Mouse (Mus musculus) cortical plate, adult 2 months (tissue): Measurements from ENCODE around the gene Esm1. TPM values are rescaled to one million over a fixed set of nuclear protein-coding genes. Genes with fewer than 3 reads are reported as not detected.

Source experiments
- H3K27ac ChIP-seq: fragments of 200-500 bp; 2 replicates; pipeline ENCODE4 v1.5.1; 2012; ENCODE audit warnings: low read length, control low read depth, inconsistent platforms; ENCODE audit not compliant: insufficient read depth
- H3K4me1 ChIP-seq: fragments of 200-500 bp; 2 replicates; pipeline ENCODE4 v1.6.1; 2011; ENCODE audit warnings: low read length; ENCODE audit not compliant: control insufficient read depth, insufficient read depth
- H3K4me3 ChIP-seq: fragments of 200-500 bp; 2 replicates; pipeline ENCODE4 v1.5.1; 2011; ENCODE audit warnings: mild to moderate bottlenecking, low read length, control low read depth; ENCODE audit not compliant: insufficient read depth
- CTCF ChIP-seq: fragments of 200-500 bp; IDR thresholded peaks from 2 replicates; pipeline ENCODE4 v1.5.1; 2011; ENCODE audit warnings: mild to moderate bottlenecking, control low read depth, low read length; ENCODE audit not compliant: insufficient read depth; ENCODE audit errors: extremely low read depth
- POLR2A ChIP-seq: fragments of 200-500 bp; IDR thresholded peaks from 2 replicates; pipeline ENCODE4 v1.6.1; 2011; ENCODE audit warnings: mild to moderate bottlenecking, low read length, control low read depth; ENCODE audit not compliant: insufficient read depth; ENCODE audit errors: extremely low read depth
- polyA plus RNA-seq: library from polyadenylated mRNA; depleted of rRNA; stranded (reverse); fragments of >200 nt; gene quantifications from 2 replicates; pipeline ENCODE4 v1.2.3, GENCODE M21; 2012

Gene Esm1
- polyA plus RNA-seq, 1 experiment, result 0.17 TPM

DNA sequence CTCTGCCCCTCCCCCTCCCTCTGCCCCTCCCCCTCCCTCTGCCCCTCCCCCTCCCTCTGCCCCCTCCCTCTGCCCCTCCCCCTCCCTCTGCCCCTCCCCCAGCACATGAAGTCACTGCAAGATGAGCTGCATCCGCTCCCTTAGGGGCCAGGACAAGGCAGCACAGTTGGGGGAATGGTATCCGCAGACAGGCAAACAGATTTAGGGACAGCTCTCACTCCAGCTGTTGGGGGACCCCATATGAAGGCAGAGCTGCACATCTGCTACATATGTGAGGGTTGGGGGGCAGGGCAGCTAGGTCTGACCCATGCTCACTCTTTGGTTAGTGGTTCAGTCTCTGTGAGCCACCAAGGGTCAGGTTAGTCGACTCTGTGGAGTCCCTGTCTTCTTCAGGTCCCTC, 10.1 kb upstream of the Esm1 start:
- no peaks in the 10 kb centered on the region for H3K4me1 ChIP-seq
- H3K27ac ChIP-seq, result no peak overlapping the region
- no peak for TF ChIP-seq POLR2A
- no peak for TF ChIP-seq CTCF
- H3K4me3 ChIP-seq, result no peak overlapping the region

DNA sequence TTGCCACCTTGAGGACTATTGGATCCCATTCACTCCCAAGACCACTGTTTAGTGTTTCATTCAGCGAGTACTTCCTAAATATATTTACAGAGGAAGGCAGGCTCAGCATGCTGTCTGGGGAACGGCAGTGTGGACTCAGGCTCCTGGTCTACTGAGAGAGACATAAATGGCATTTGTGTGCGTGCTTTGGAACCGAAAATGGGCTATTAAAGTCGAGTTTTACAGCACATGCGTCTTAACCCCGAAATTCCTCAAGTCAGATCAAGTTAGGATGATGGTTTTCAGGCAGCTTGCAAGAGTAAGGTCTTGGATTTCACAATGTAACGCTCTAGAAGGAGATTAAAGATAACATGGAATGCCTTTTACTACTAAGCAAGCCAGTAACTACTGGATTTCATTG, 8.7 kb upstream of the Esm1 start:
- TF ChIP-seq CTCF, result no peak

DNA sequence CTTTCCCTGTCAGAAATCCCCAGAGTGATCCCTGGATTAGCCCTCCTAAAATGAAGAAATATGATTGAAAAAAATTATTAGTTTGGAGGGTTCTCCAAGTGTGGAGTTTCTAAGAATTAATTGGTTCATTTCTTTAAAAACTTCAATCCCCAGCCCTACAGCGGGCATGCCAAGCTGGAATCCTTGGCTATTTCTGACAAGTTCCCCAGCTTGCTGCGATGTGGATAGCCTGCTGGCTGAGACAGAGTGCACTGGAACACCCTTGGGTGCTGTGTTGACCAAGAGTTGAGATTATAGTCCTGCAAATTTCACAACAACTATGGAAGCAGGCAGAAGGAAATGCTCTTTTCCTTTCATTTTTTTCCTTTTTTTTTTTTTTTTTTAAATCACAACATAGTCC, 7.8 kb upstream of the Esm1 start:
- H3K27ac ChIP-seq, result no peak overlapping the region
- no peaks in the 10 kb centered on the region for H3K4me1 ChIP-seq
- no peak for TF ChIP-seq POLR2A
- no peak overlapping the region for H3K4me3 ChIP-seq

More for the DNA sequence above, 8.7 kb upstream of the Esm1 start:
- Histone ChIP-seq H3K27ac (no peak overlapping the region), H3K4me3 (no peak overlapping the region), H3K4me1 (no peaks in the 10 kb centered on the region)

DNA sequence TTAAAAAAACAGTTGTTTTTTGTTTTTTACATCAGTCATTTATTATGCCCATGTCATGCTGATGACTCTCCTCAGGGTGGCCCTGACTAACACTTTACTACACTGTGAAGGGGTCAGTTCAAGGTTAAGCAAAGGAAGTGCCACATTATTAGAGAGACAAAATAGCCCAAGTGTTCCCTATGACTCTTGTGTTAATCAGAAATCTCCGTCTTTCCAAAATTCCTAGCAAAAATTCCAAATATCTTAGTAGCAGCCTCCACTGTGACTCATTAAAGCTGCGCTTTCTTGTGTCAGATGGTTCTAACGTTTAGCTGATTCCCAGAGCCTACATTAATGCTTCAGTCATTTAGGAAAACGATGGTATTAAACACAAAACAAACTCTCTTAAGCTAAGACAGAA, 7.3 kb upstream of the Esm1 start:
- Histone ChIP-seq H3K4me1 (no peaks in the 10 kb centered on the region), H3K27ac (no peak overlapping the region), H3K4me3 (no peak overlapping the region)
- no peak for TF ChIP-seq POLR2A
- no peak for TF ChIP-seq CTCF

DNA sequence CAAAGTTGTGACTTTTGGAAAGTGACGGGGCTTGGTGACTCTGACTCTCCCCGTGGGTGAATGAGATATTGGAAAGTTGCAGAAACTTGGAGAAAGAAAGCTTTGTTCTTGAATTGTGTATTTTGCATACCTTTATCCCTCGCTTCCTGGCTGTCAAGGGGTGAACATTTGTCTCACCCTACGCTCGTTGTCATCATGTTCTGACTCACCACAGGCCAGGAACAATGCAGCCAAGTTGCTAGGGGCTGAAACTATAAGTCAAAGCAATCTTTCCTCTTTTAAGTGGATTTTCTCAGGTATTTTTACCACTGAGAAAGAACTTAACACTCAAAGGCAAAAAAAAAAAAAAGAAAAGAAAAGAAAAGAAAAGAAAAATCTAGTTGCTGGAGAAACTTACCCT, 6.3 kb upstream of the Esm1 start:
- H3K27ac ChIP-seq, result no peak overlapping the region
- no peak overlapping the region for H3K4me3 ChIP-seq
- TF ChIP-seq POLR2A (no peak), CTCF (no peak)
- H3K4me1 ChIP-seq, result no peaks in the 10 kb centered on the region

DNA sequence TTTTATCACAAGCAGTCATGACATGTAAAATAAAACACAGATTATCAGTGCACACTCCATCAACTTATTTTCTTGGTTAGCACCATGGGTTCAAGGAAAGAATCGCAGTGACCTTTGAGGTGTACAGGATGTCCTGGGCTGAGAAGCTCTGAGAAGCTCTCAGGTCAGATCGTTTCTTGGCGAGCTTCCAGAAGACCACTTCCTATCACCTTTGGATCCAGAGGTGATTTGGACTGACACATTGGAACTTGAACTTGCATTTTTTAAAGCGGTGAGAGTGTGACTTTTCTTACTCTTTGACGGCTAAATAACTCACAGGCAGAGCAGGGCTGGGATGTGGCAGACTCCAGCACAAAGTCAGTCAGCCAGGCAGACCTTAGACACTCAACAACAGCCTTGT, 4.1 kb upstream of the Esm1 start:
- H3K4me1 ChIP-seq, result no peaks in the 10 kb centered on the region
- TF ChIP-seq POLR2A, result no peak
- no peak for TF ChIP-seq CTCF
- H3K4me3 ChIP-seq, result no peak overlapping the region
- H3K27ac ChIP-seq, result no peak overlapping the region

DNA sequence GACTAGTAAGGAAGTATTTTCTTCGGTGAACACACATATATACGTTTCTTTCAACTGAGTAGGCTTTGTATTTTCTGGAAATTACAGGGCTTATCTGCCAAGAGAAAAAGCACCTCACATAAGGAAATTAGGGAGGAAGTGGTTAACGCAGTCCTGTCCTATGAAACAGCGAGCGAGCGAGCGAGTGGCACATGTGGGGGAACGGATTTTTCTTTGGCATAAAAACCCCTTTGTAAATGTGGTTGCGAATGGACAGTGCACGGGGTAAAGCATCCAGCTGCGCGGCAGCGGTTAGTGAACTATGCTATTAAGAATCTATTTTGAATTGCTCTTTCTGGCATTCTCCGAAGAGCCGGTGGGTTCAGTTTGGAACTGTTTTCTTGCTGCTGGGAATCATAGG, 1.9 kb downstream of the Esm1 start:
- no peaks in the 10 kb centered on the region for H3K4me1 ChIP-seq
- no peak overlapping the region for H3K4me3 ChIP-seq
- TF ChIP-seq POLR2A (no peak), CTCF (no peak)
- H3K27ac ChIP-seq, result no peak overlapping the region

DNA sequence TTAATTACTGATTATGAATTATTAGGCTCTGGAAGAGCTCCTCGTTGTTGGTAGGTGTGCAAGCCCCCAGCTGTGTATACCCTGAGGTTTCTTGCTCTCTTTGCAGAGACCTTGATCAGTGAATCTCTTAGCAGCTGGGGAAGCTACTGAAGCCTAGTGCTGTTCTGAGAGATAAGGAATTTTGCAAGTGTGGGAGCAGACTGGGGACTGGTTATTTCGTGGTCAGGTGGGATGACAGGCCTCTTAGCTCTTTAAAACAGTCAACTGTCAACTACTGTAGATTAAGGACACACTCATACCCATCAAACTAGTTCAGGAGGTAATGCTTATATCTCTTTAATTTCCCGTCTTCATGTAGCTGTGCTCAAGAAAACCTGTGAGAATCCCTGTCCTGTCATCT, 2.9 kb downstream of the Esm1 start:
- no peaks in the 10 kb centered on the region for H3K4me1 ChIP-seq
- no peak overlapping the region for H3K27ac ChIP-seq
- no peak for TF ChIP-seq POLR2A
- TF ChIP-seq CTCF, result no peak
- no peak overlapping the region for H3K4me3 ChIP-seq

DNA sequence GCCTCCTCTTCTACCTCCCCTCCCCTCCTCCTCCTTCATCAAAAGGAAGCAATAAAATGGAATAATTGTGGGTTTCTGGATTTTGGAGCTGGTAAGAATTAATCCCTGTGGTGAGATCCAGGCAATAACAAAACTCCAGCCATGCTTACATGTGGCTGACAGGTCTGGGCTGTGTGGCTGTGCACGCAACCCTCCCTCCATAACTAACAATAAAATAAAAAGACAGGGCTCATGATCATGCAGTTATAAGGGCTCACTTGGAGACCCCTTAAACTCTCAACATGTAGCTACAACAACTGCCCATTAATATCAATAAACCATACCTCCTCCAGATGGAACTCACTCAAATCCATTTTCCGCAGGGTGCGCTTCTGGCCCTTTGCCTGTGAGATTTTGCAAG, 4.4 kb downstream of the Esm1 start:
- Histone ChIP-seq H3K4me1 (no peaks in the 10 kb centered on the region), H3K4me3 (no peak overlapping the region), H3K27ac (no peak overlapping the region)
- TF ChIP-seq POLR2A (no peak), CTCF (no peak)

DNA sequence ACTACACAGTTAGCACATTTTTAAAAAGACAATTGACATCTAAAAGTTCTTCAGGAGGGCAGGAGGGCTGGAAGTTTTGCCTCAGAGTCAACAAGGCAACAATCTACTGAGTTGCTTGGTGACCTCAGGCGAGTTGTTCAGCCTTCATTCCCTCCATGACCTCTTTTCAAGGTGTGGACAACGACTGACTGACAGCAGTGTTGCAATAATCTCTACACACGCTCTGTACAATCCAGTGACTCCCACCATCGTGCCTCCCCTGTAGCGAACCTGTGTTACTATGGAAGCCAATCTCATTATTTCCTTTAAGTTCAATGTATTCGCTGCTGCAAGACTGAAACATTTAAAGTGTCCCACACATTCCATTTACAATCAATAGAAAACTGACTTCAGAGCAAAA, 12.4 kb downstream of the Esm1 start:
- H3K4me3 ChIP-seq, result no peak overlapping the region
- TF ChIP-seq CTCF (no peak), POLR2A (no peak)

DNA sequence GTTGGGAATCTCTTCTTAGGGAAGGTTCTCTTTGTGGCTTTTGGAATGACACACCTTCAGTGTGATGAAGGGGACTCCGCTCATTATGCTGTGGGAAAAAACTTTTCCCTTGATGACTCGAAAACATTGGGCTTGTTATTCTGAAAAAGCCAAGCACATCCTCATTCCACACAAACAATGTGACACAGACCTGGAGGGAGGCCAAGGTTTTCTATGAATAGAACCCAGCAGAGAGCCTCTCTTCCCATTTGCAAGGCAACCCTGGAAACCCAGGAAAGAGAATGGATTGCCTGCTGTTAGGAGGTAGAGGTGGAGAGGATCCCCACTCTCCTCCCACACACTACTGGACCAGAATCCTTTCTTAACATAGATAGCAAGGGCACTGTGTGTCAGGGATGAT, 14.6 kb downstream of the Esm1 start:
- Histone ChIP-seq H3K4me3 (no peak overlapping the region), H3K27ac (no peak overlapping the region), H3K4me1 (peaks cover 5% of the 10 kb centered on the region)
- TF ChIP-seq CTCF (no peak), POLR2A (no peak)

More for the DNA sequence above, 12.4 kb downstream of the Esm1 start:
- peaks cover 5% of the 10 kb centered on the region for H3K4me1 ChIP-seq
- H3K27ac ChIP-seq, result no peak overlapping the region
